Mouse (Mus musculus): ENCODE data around the gene 6430628N08Rik. TPM values are rescaled to one million over a fixed set of nuclear protein-coding genes. Genes with fewer than 3 reads are reported as not detected.
A peak's percentile ranks its signal among the peaks of the same experiment; 100 is the strongest.

Gene 6430628N08Rik
- polyA plus RNA-seq, 1 experiment from 2014 or later = not detected

DNA sequence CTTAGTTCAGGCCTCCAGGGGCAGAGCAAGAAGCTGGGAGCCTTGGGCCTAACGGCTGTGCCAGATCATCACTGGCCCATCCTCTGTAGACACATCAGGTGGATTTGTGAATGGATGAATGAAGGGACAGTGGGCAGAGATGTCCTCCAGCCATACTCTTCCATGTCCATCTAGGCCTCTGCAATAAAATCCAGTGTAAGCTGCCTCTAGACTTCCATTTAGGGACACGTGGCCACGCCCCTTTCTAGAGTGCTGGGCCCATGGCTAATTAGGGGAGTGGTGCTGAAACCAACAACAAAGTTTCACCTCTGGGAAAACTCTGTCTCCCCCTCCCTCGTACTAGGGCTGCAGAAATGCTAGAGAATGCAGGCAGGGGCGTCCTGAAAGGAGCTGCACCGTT is 399 bp upstream of the 6430628N08Rik start:
- H3K9me3 ChIP-seq (replicated peaks) = no peaks in the 10 kb centered on the region
- no peak overlapping the region for H3K27ac ChIP-seq
- 0 out of 2 replicates have a peak, but pooled peaks cover 2% of the 10 kb centered on the region for H3K4me1 ChIP-seq
- peak overlapping the region; percentile 50 for H3K4me2 ChIP-seq
- no peak overlapping the region for H3K4me3 ChIP-seq
- no peak overlapping the region for H3K9ac ChIP-seq
- 15% methylated on average over 6 of the region's 6 CpGs for WGBS (ENCODE audit: insufficient replicate concordance)
- H3K27me3 ChIP-seq (replicated peaks) = peaks cover 74% of the 10 kb centered on the region
- no peaks in the 10 kb centered on the region for H3K36me3 ChIP-seq
- ATAC-seq = no peak

DNA sequence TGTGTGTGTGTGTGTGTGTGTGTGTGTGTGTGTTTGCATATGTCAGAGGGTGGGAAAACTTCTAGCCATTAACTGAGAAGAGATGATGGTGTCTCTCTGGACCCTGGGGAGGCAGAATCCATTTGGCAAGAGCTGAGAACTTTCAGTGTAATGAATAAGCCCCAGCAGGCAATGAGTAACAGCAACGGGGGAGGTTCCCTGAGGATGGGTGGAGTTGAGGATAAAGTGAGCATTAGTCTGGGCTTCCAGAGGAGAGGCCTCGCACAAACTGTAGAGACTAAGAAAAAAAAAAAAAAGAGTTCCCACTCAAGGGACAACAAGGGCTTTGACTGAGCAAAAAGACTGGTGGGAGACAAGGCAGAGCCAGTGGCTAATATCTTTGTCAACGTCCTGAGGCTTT is 3.8 kb downstream of the 6430628N08Rik start:
- Histone ChIP-seq H3K27ac (no peak overlapping the region), H3K27me3 (replicated peaks) (peaks cover 85% of the 10 kb centered on the region)

DNA sequence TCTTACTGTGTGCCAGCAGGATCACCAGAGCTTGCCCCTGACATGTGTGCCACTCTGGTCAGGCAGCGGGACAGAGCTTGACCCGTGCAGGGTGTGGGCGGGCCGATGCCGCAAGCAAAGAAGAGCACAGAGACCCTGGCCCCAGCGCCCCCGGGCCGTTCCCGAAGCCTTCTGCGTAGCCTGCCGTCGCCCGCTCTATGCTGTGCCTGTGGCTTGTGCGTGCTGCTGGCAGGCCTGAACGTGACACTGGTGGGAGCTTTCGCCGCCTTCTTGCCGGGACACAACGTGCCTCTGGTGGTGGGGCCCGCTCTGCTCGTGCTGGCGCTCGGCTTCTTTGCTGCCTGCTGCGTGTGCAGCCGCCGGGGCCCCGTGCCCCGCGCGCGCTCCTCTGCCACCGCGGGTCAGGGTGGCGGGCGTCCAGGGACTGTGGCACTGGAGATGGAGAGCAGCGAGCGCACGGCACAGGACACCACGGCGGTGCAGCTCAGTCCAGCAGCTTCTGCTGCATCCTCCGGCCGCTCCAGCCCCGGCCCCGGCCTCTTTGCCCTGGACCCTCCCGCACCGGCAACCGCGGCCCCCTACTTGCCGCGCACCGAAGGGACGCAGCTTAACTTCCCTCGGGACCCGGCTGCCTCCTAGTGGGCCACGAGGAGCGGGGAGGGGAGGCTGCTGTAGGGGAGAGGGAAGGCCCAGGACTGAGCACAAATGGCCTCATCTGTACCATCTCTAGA is 7.6 kb downstream of the 6430628N08Rik start:
- peaks cover 85% of the 10 kb centered on the region for H3K27me3 ChIP-seq (replicated peaks)
- H3K9me3 ChIP-seq (replicated peaks) = no peaks in the 10 kb centered on the region
- no peaks in the 10 kb centered on the region for H3K36me3 ChIP-seq
- WGBS (ENCODE audit: insufficient replicate concordance) = 2% methylated on average over 56 of the region's 56 CpGs
- peak overlapping the region; percentile 59 for H3K4me2 ChIP-seq
- peak overlapping the region; percentile 38 for H3K4me3 ChIP-seq
- H3K4me1 ChIP-seq = 0 out of 2 replicates have a peak, but pooled peaks cover 6% of the 10 kb centered on the region
- no peak for ATAC-seq
- no peak overlapping the region for H3K9ac ChIP-seq
- H3K27ac ChIP-seq = no peak overlapping the region

More for the DNA sequence above, 3.8 kb downstream of the 6430628N08Rik start:
- Histone ChIP-seq H3K36me3 (no peaks in the 10 kb centered on the region), H3K9ac (no peak overlapping the region), H3K4me2 (no peak overlapping the region), H3K4me3 (no peak overlapping the region), H3K9me3 (replicated peaks) (no peaks in the 10 kb centered on the region), H3K4me1 (0 out of 2 replicates have a peak, but pooled peaks cover 8% of the 10 kb centered on the region)
- no peak for ATAC-seq
- 35% methylated on average over 3 of the region's 3 CpGs for WGBS (ENCODE audit: insufficient replicate concordance)

DNA sequence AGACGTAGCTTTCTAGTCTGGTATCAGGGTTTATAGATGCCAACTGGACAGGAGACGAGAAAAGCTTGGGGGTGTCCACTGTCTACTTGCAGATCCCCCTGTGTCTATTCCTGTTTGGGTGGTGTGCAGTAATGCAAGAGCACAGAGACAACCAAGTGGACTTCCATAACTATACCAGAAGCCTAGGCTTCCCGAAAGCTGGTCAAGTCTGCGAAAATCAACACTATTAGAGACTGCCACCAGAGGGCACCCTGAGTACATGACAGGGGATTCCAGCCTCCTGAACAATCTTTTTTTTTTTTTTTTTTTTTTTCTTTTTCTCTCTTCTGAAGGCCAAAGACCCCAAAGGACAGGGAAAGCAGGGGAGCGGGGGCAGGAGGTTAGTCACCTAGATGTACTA is 12.4 kb downstream of the 6430628N08Rik start:
- 20% methylated on average over 5 of the region's 5 CpGs for WGBS (ENCODE audit: insufficient replicate concordance)

DNA sequence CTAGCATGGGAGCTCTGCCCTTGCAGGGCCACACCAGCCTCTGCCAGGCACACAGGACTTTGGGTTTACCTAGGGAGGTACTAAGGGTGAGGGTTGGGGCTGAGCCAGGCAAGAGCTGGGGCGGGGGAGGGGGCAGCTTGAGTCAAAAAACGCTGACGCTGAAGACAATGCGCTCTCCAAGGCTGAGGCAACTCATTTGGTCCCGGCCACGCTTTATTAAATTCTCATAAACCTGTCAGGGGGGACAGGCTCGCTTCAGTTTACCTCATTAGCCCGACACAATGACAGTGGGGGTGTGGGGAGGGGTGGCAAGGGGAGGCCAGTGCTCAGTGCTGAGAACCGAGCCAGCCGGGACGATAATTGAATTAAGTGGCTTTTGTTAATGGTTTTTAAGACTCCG is 13.9 kb downstream of the 6430628N08Rik start:
- H3K4me3 ChIP-seq = no peak overlapping the region
- no peak overlapping the region for H3K9ac ChIP-seq
- H3K27me3 ChIP-seq (replicated peaks) = peaks cover 96% of the 10 kb centered on the region
- no peaks in the 10 kb centered on the region for H3K4me1 ChIP-seq
- no peak overlapping the region for H3K27ac ChIP-seq
- no peaks in the 10 kb centered on the region for H3K9me3 ChIP-seq (replicated peaks)
- H3K36me3 ChIP-seq = no peaks in the 10 kb centered on the region
- no peak overlapping the region for H3K4me2 ChIP-seq
- ATAC-seq = no peak
- 26% methylated on average over 12 of the region's 12 CpGs for WGBS (ENCODE audit: insufficient replicate concordance)

More for the DNA sequence above, 12.4 kb downstream of the 6430628N08Rik start:
- H3K27me3 ChIP-seq (replicated peaks) = peaks cover 96% of the 10 kb centered on the region
- H3K4me1 ChIP-seq = 0 out of 2 replicates have a peak, but pooled peaks cover 5% of the 10 kb centered on the region
- no peaks in the 10 kb centered on the region for H3K36me3 ChIP-seq
- no peak overlapping the region for H3K4me3 ChIP-seq
- H3K9me3 ChIP-seq (replicated peaks) = no peaks in the 10 kb centered on the region
- H3K4me2 ChIP-seq = no peak overlapping the region
- H3K27ac ChIP-seq = no peak overlapping the region
- ATAC-seq = no peak
- no peak overlapping the region for H3K9ac ChIP-seq

DNA sequence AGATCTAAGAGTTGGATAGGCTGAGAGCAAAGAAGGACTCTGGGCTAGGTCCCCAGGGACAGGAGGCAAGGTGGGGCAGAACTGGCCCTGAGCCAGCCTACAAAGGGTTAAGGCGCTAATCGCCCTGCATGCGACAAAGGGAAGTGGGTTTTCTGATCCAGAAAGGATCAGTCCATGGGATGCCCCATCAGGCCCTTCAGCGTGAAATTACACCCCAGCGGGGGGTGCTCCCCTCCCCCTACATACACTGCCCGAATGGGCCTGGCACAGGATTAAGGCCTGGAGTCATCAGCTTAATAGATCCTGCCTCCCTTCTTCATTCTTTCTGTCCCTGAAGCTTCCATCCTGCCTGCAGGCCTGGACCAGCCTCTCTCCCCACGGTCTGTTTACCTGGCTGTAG is 15.2 kb downstream of the 6430628N08Rik start:
- Histone ChIP-seq H3K4me2 (no peak overlapping the region), H3K27ac (no peak overlapping the region), H3K36me3 (no peaks in the 10 kb centered on the region), H3K4me3 (no peak overlapping the region), H3K9me3 (replicated peaks) (no peaks in the 10 kb centered on the region), H3K9ac (no peak overlapping the region), H3K27me3 (replicated peaks) (peaks cover 95% of the 10 kb centered on the region), H3K4me1 (no peaks in the 10 kb centered on the region)
- 19% methylated on average over 7 of the region's 7 CpGs for WGBS (ENCODE audit: insufficient replicate concordance)
- no peak for ATAC-seq

DNA sequence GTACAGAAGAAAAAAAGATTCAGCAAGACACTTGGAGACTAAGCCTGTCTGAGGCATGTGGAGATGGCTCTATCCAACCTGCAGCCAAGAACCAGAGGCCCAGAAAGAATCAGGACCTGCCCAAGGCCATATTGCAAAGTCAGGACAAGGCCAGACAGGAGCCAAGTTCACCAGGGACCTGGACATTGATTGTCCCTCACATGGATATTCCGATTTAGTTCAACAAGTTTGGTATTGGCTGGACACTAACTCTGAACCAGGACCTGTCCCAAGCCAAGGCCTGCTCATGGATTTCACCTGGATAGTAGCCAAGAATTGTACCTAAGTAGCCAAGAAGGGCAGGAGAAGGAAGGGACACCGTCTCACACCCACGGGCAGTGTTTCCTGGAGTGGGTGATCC is 16.3 kb downstream of the 6430628N08Rik start:
- H3K27ac ChIP-seq = no peak overlapping the region
- H3K27me3 ChIP-seq (replicated peaks) = peaks cover 96% of the 10 kb centered on the region
- ATAC-seq = no peak
- H3K4me3 ChIP-seq = no peak overlapping the region
- no peaks in the 10 kb centered on the region for H3K36me3 ChIP-seq
- no peaks in the 10 kb centered on the region for H3K4me1 ChIP-seq
- WGBS (ENCODE audit: insufficient replicate concordance) = 57% methylated on average over 3 of the region's 3 CpGs
- no peak overlapping the region for H3K9ac ChIP-seq
- no peaks in the 10 kb centered on the region for H3K9me3 ChIP-seq (replicated peaks)
- no peak overlapping the region for H3K4me2 ChIP-seq

DNA sequence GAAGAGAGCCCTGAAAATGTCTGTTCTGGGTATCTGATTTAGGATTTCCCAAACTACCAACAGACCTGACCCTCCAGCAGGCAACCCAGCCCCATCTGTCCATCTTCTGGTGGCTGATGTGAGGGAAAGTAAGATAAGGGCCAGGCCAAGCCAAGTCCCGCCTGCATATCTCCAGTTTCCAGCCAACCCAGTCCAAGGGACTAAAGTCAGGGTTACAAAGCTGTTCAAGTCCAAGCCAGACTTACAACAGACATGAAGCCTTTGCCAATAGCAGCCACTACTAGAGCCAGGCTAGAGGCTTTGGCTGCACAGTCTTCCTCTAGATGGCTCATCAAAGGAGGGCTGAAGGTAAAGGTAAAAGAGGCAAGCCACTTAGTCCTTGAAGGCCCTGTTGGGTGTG is 17.5 kb downstream of the 6430628N08Rik start:
- no peaks in the 10 kb centered on the region for H3K36me3 ChIP-seq
- H3K27ac ChIP-seq = no peak overlapping the region
- peaks cover 97% of the 10 kb centered on the region for H3K27me3 ChIP-seq (replicated peaks)
- H3K4me1 ChIP-seq = no peaks in the 10 kb centered on the region
- H3K4me2 ChIP-seq = no peak overlapping the region
- H3K4me3 ChIP-seq = no peak overlapping the region
- no peak for ATAC-seq
- no peaks in the 10 kb centered on the region for H3K9me3 ChIP-seq (replicated peaks)
- no peak overlapping the region for H3K9ac ChIP-seq
- 18% methylated on average over 1 of the region's 1 CpGs for WGBS (ENCODE audit: insufficient replicate concordance)

DNA sequence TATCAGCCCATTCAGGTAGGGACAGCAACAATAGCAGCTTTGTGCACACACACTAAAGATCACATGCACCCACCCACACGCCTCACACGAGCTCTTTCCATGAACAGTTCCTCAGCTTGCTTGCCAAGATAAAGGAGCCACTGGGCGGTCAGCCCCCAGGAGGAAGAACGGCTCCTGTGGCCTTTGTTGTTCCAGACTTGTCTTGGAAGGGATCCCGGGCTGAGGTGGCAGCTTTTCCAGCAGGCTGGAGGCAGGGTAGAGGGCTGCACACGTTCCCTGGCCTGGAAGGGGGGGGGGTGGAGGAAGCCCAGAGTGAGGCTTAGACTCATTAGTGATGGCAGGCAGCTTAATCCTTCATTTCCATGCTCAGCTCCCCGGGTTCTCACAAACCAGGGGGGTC is 18.2 kb downstream of the 6430628N08Rik start:
- no peaks in the 10 kb centered on the region for H3K9me3 ChIP-seq (replicated peaks)
- H3K4me3 ChIP-seq = no peak overlapping the region
- H3K27me3 ChIP-seq (replicated peaks) = peaks cover 98% of the 10 kb centered on the region
- WGBS (ENCODE audit: insufficient replicate concordance) = 18% methylated on average over 7 of the region's 7 CpGs
- H3K4me1 ChIP-seq = no peaks in the 10 kb centered on the region
- no peak for ATAC-seq
- H3K4me2 ChIP-seq = no peak overlapping the region
- no peaks in the 10 kb centered on the region for H3K36me3 ChIP-seq
- H3K27ac ChIP-seq = no peak overlapping the region
- H3K9ac ChIP-seq = no peak overlapping the region

DNA sequence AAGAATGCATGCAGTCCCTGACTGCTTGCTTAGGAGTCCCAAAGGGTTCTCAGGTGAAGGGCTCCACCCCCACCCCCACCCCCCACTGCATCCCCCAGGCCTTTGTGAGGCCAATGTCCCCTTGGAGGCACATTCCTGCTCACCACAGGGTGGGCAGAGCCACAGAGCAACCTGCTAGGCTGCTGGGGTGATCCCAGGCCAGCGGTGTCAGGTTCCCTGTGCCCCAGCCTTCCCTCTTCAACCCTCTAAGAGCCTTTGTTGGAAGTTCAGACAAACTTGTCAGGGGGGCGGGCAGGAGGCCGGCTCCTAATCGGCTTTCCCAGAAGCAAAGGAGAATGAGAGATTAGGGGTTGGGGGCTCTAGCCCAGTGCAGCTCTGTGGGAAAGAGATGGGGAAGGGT is 21.1 kb downstream of the 6430628N08Rik start:
- 29% methylated on average over 4 of the region's 4 CpGs for WGBS (ENCODE audit: insufficient replicate concordance)
- H3K27me3 ChIP-seq (replicated peaks) = peaks cover 83% of the 10 kb centered on the region

DNA sequence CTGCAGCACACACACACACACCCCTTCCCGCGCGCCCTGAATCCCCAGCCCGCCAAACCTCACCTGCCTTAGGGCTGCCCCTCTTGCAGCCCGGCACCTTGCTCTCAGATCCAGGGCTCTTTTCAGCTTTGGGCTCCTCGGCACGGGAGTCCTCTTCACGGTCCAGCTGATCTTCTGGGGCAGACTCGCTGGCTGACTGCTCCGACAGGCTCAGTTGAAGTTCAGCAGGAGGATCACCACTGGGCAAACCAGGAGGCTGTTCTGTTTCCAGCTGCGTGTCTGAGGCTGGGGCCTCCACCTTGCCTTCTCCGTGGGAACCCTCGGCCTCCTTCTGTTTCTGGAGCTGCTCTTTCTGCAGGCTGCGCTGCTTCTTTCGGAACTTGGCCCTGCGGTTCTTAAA is 29.4 kb downstream of the 6430628N08Rik start:
- no peak for ATAC-seq

More for the DNA sequence above, 21.1 kb downstream of the 6430628N08Rik start:
- Histone ChIP-seq H3K4me3 (no peak overlapping the region), H3K9me3 (replicated peaks) (no peaks in the 10 kb centered on the region), H3K27ac (no peak overlapping the region), H3K36me3 (no peaks in the 10 kb centered on the region), H3K4me2 (no peak overlapping the region), H3K4me1 (no peaks in the 10 kb centered on the region), H3K9ac (no peak overlapping the region)
- no peak for ATAC-seq

DNA sequence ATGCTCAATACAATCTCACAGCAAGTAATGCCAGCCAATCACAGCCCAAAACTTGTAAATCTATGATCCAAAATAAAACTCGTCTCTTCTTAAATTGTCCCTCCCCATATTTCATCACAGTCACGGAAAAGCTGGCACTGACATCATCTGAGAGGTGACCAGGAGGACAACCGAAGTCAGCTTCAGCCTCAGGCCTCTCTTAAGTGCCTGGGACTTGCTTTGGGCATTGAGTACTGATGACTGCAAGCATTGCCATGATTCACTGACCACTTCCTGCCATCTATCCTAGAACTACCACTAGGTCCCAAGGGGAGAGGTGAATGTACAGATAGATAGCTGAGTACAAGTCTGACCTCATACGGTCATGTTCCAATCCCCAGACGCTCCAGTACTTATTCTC is 32.2 kb downstream of the 6430628N08Rik start:
- ATAC-seq = no peak
- H3K4me3 ChIP-seq = no peak overlapping the region
- no peaks in the 10 kb centered on the region for H3K4me1 ChIP-seq
- WGBS (ENCODE audit: insufficient replicate concordance) = 61% methylated on average over 5 of the region's 5 CpGs
- H3K27ac ChIP-seq = no peak overlapping the region
- H3K4me2 ChIP-seq = no peak overlapping the region
- no peak overlapping the region for H3K9ac ChIP-seq
- H3K36me3 ChIP-seq = no peaks in the 10 kb centered on the region
- H3K27me3 ChIP-seq (replicated peaks) = peaks cover 72% of the 10 kb centered on the region
- no peaks in the 10 kb centered on the region for H3K9me3 ChIP-seq (replicated peaks)

More for the DNA sequence above, 29.4 kb downstream of the 6430628N08Rik start:
- no peak overlapping the region for H3K27ac ChIP-seq
- H3K9me3 ChIP-seq (replicated peaks) = no peaks in the 10 kb centered on the region
- no peaks in the 10 kb centered on the region for H3K4me1 ChIP-seq
- WGBS (ENCODE audit: insufficient replicate concordance) = 66% methylated on average over 16 of the region's 16 CpGs
- no peak overlapping the region for H3K4me2 ChIP-seq
- peaks cover 80% of the 10 kb centered on the region for H3K27me3 ChIP-seq (replicated peaks)
- H3K36me3 ChIP-seq = no peaks in the 10 kb centered on the region
- H3K9ac ChIP-seq = no peak overlapping the region
- no peak overlapping the region for H3K4me3 ChIP-seq
